Mouse (Mus musculus) Muller cell, postnatal 12 days (primary cell): ENCODE measurements at regions not wholly inside any gene's neighbourhood (a gene's known extent, or its start where the extent isn't known, plus 50 kb on each side); places are given as distances from the start of the nearest gene placed in this dataset.
A peak's percentile ranks its signal among the peaks of the same experiment; 100 is the strongest.

Experiments used
- DNase-seq: peaks from one replicate; pipeline ENCODE4 v3.0.0-alpha.2; 2015; ENCODE audit errors: inconsistent ontology term

GRCm38 (mm10) chr11:84638353-84638752, 113.0 kb upstream of the Lhx1 start:
- DNase-seq, result no peak

GRCm38 (mm10) chr11:84637268-84637667, 111.9 kb upstream of the Lhx1 start:
- no peak for DNase-seq

GRCm38 (mm10) chr11:84634990-84635389, 109.7 kb upstream of the Lhx1 start:
- DNase-seq, result no peak

- DNase-seq, result no peak
Measured at GRCm38 (mm10) chr11:84633300-84633699, 108.0 kb upstream of the Lhx1 start.

GRCm38 (mm10) chr11:84628111-84628510, 102.8 kb upstream of the Lhx1 start:
- peak; percentile 9 for DNase-seq

- no peak for DNase-seq
Measured at GRCm38 (mm10) chr11:84627685-84628084, 102.3 kb upstream of the Lhx1 start.

- DNase-seq, result no peak
Measured at GRCm38 (mm10) chr11:84627259-84627658, 101.9 kb upstream of the Lhx1 start.

GRCm38 (mm10) chr11:84624100-84624499, 98.8 kb upstream of the Lhx1 start:
- DNase-seq, result no peak

GRCm38 (mm10) chr11:84619713-84620112, 94.4 kb upstream of the Lhx1 start:
- DNase-seq, result no peak

GRCm38 (mm10) chr11:84618576-84618975, 93.2 kb upstream of the Lhx1 start:
- no peak for DNase-seq

GRCm38 (mm10) chr11:84612982-84613720, 87.8 kb upstream of the Lhx1 start:
- no peak for DNase-seq

- no peak for DNase-seq
Measured at GRCm38 (mm10) chr11:84611625-84611879, 86.2 kb upstream of the Lhx1 start.

GRCm38 (mm10) chr11:84610774-84611624, 85.7 kb upstream of the Lhx1 start:
- DNase-seq, result no peak

- no peak for DNase-seq
Measured at GRCm38 (mm10) chr11:84604781-84605180, 79.4 kb upstream of the Lhx1 start.

GRCm38 (mm10) chr11:84599267-84599841, 74.0 kb upstream of the Lhx1 start:
- DNase-seq, result no peak

GRCm38 (mm10) chr11:84597572-84598295, 72.4 kb upstream of the Lhx1 start:
- DNase-seq, result no peak

GRCm38 (mm10) chr11:84592715-84593339, 67.5 kb upstream of the Lhx1 start:
- DNase-seq, result no peak

- no peak for DNase-seq
Measured at GRCm38 (mm10) chr11:84587107-84587506, 61.8 kb upstream of the Lhx1 start.

GRCm38 (mm10) chr11:84585626-84586025, 60.3 kb upstream of the Lhx1 start:
- no peak for DNase-seq

GRCm38 (mm10) chr11:84578805-84579541, 53.6 kb upstream of the Lhx1 start:
- no peak for DNase-seq
